Mouse (Mus musculus) spleen, adult 2 months (tissue): Measurements from ENCODE around the gene Ncoa3.

Source experiments
- CTCF ChIP-seq: fragments of 200-500 bp; IDR thresholded peaks from 2 replicates; pipeline ENCODE4 v1.5.1; 2011; ENCODE audit warnings: mild to moderate bottlenecking, inconsistent platforms; ENCODE audit not compliant: insufficient read depth, insufficient read length, insufficient replicate concordance; ENCODE audit errors: extremely low read depth
- POLR2A ChIP-seq: fragments of 200-500 bp; IDR thresholded peaks from 2 replicates; pipeline ENCODE4 v1.6.1; 2011; ENCODE audit warnings: low read depth, low read length, inconsistent platforms

DNA sequence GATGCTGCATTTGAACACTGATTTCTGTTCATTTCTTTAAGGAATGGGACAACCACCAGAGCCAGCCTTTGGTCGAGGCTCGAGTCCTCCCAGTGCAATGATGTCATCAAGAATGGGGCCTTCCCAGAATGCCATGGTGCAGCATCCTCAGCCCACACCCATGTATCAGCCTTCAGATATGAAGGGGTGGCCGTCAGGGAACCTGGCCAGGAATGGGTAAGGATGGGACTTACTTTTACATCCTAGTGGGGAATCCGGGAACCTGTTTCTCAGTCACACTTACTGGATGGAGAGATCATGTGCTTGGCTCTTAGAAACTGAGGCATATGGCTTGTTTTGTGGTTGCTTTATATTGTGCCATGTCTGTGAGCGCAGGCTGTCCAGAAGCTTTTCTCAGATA, 76.7 kb downstream of the Ncoa3 start:
- no peak for TF ChIP-seq CTCF
- TF ChIP-seq POLR2A, result no peak
